Mouse (Mus musculus) forebrain, embryonic 11.5 days (tissue): ENCODE measurements at regions not wholly inside any gene's neighbourhood (a gene's known extent, or its start where the extent isn't known, plus 50 kb on each side); places are given as distances from the start of the nearest gene placed in this dataset.

ENCODE experiments used
- ATAC-seq: fragments of 200-750 bp; cut with Nextera tagmentation; replicated peaks from 2 replicates; pipeline ENCODE4 v1.8.0; 2017; ENCODE audit warnings: moderate TSS enrichment; ENCODE audit not compliant: low FRiP score
- DNase-seq: peaks from one replicate; pipeline ENCODE4 v3.0.0-alpha.2; 2017; ENCODE audit warnings: low spot score
- H3K27ac ChIP-seq: fragments of 300-500 bp; sonication (generic); 2 replicates; pipeline ENCODE4 v1.5.1; 2014; ENCODE audit warnings: low read depth, low read length
- H3K27me3 ChIP-seq: fragments of 300-500 bp; sonication (generic); 2 replicates; pipeline ENCODE4 v1.6.1; 2014; ENCODE audit warnings: mild to moderate bottlenecking, low read length, mixed read lengths; ENCODE audit not compliant: control insufficient read depth, insufficient read depth
- H3K36me3 ChIP-seq: fragments of 300-500 bp; sonication (generic); 2 replicates; pipeline ENCODE4 v1.6.1; 2014; ENCODE audit warnings: mild to moderate bottlenecking, low read length, moderate library complexity, mixed read lengths; ENCODE audit not compliant: control insufficient read depth, insufficient read depth
- H3K4me1 ChIP-seq: fragments of 300-500 bp; sonication (generic); replicated peaks from 2 replicates; pipeline ENCODE4 v1.6.1; 2014; ENCODE audit warnings: low read length, mixed read lengths; ENCODE audit not compliant: control insufficient read depth, insufficient read depth
- H3K4me2 ChIP-seq: fragments of 300-500 bp; sonication (generic); 2 replicates; pipeline ENCODE4 v1.6.1; 2014; ENCODE audit warnings: low read depth, mild to moderate bottlenecking, low read length, moderate library complexity, mixed read lengths; ENCODE audit not compliant: severe bottlenecking
- H3K4me3 ChIP-seq: fragments of 300-500 bp; sonication (generic); 2 replicates; pipeline ENCODE4 v1.5.1; 2014; ENCODE audit warnings: low read depth, low read length
- H3K9ac ChIP-seq: fragments of 300-500 bp; sonication (generic); 2 replicates; pipeline ENCODE4 v1.6.1; 2014; ENCODE audit warnings: low read length
- H3K9me3 ChIP-seq: fragments of 300-500 bp; sonication (generic); 2 replicates; pipeline ENCODE4 v1.6.1; 2016; ENCODE audit warnings: low read length, mixed read lengths; ENCODE audit not compliant: control insufficient read depth
- WGBS: fragments of 180-500 bp; shearing (Covaris S2); extraction: QIAGEN DNeasy Blood & Tissue Kit; methylation state at CpG from one replicate; pipeline ENCODE4 v1.1.7; 2014; 5-methylcytosine and 5-hydroxymethylcytosine counted together

DNA sequence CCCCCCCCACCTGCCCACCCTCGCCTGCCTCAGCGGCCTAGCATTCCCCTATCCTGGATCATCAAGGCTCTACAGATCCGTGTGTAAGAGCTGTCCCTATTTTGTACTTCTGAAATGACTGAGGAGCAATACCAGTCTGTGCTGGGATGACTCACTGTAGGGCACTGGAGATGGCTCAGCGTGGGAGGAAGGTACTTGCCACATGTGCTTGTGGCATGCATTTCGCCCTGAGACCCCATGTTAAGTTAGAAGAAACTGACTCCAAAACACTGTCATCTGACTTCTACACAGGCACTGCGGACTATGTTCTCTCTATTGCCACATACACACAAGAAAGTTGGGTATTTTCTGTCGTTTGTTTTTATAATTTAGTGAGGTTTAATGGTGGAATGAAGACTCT is 574.9 kb downstream of the Adgrl2 start:
- H3K9ac ChIP-seq, result no peak overlapping the region
- ATAC-seq, result no peak
- no peak overlapping the region for H3K4me2 ChIP-seq
- WGBS, result 87% methylated on average over 7 of the region's 7 CpGs
- H3K9me3 ChIP-seq, result no peaks in the 10 kb centered on the region
- no peaks in the 10 kb centered on the region for H3K27me3 ChIP-seq
- no peak overlapping the region for H3K4me3 ChIP-seq
- no peaks in the 10 kb centered on the region for H3K36me3 ChIP-seq
- no peak for DNase-seq
- H3K4me1 ChIP-seq, result 0 out of 2 replicates have a peak, but pooled peaks cover 2% of the 10 kb centered on the region
- no peak overlapping the region for H3K27ac ChIP-seq

DNA sequence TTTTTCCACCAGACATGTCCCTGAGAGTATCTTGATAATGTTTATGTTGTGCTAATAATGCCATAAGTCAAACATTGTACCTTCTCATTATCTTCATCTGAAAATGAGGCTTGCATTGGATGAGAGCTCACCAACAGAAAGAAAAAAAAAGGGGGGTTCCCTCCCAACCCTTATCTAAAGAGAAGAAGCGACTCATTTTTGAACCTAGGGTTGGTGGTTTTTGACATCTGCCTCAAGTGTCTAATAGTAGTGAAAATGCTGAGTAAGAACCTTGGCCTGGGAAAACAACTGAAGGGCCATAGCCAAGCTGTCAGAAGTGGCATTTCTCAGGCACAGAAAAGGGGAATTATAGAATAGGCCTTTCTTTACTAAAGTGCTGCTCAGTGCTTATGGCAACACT is 577.3 kb downstream of the Adgrl2 start:
- 91% methylated on average over 1 of the region's 1 CpGs for WGBS
- Histone ChIP-seq H3K27me3 (no peaks in the 10 kb centered on the region), H3K4me2 (no peak overlapping the region), H3K4me1 (0 out of 2 replicates have a peak, but pooled peaks cover 2% of the 10 kb centered on the region), H3K36me3 (no peaks in the 10 kb centered on the region), H3K27ac (no peak overlapping the region), H3K4me3 (no peak overlapping the region), H3K9me3 (no peaks in the 10 kb centered on the region), H3K9ac (no peak overlapping the region)
- DNase-seq (no peak), ATAC-seq (no peak)

DNA sequence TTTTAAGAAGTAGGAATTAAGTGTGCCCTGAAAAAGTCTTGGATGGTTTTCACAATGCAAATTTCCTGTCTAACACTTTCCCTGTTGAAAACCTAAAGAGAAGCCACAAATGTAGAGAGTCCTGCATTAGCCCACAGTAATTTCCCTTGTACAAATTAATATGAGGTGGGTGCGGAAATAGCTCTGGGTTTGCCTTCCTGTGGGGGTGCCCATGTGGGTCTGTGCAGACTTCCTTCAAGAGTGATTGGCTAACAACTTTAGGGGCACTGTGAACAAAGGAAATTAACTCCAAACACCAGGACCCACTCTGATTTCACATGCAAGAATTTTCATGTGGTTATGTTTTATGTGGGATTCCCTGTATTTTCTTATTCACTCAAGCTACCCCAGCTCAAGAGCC is 578.2 kb downstream of the Adgrl2 start:
- Histone ChIP-seq H3K9ac (no peak overlapping the region), H3K4me3 (no peak overlapping the region), H3K4me2 (no peak overlapping the region), H3K27me3 (no peaks in the 10 kb centered on the region), H3K36me3 (no peaks in the 10 kb centered on the region), H3K4me1 (no peaks in the 10 kb centered on the region), H3K27ac (no peak overlapping the region), H3K9me3 (no peaks in the 10 kb centered on the region)
- ATAC-seq, result no peak
- WGBS, result 83% methylated on average over 1 of the region's 1 CpGs
- no peak for DNase-seq

DNA sequence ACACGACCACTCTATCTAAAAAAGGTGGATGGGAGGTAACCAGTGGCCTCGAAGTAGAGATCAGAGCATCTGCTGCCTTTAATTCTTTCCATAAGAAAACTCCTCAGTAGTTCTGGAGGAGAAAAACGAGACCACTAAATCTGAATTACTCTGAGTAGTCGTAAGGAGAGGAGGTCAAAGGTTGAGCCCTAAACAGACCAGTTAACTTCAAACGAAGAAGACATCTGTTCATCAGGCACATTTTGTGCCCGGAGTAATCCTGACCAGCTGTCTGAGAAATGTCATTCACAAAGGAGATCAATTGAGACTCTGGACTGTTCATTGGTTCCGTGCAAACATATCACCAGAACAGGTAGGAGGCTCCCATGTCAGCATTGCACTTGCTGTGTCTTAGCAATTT is 592.0 kb downstream of the Adgrl2 start:
- WGBS, result 37% methylated on average over 7 of the region's 7 CpGs
- H3K9ac ChIP-seq, result no peak overlapping the region
- ATAC-seq, result no peak
- no peaks in the 10 kb centered on the region for H3K4me1 ChIP-seq
- no peak overlapping the region for H3K27ac ChIP-seq
- H3K36me3 ChIP-seq, result no peaks in the 10 kb centered on the region
- H3K4me2 ChIP-seq, result no peak overlapping the region
- no peak overlapping the region for H3K4me3 ChIP-seq
- H3K27me3 ChIP-seq, result no peaks in the 10 kb centered on the region
- H3K9me3 ChIP-seq, result no peaks in the 10 kb centered on the region
- DNase-seq, result no peak

DNA sequence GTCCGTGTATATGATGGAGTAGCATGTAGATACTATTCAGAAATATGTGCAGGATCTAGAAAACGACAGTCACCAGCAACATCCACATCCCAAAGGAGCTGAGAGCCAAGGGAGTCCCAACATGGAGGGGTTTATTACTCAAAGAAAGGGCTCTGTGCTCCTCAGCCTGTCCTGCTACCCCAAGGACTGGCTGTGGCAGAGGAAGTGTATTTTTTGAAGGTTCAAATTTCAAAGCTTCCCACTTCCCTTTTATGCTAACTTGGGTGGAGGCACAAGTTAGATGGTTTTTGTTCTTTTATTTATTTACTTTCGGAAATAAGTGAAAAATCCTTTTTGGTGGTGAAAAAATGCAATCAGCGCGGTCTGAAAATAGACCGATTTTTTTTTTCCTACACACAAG is 602.8 kb downstream of the Adgrl2 start:
- Histone ChIP-seq H3K27me3 (no peaks in the 10 kb centered on the region), H3K27ac (no peak overlapping the region), H3K9me3 (no peaks in the 10 kb centered on the region; the same call in 1 of the 2 replicates), H3K4me2 (no peak overlapping the region), H3K36me3 (no peaks in the 10 kb centered on the region), H3K4me1 (no peaks in the 10 kb centered on the region), H3K9ac (no peak overlapping the region), H3K4me3 (no peak overlapping the region)
- WGBS, result 86% methylated on average over 6 of the region's 6 CpGs
- DNase-seq (no peak), ATAC-seq (no peak)

DNA sequence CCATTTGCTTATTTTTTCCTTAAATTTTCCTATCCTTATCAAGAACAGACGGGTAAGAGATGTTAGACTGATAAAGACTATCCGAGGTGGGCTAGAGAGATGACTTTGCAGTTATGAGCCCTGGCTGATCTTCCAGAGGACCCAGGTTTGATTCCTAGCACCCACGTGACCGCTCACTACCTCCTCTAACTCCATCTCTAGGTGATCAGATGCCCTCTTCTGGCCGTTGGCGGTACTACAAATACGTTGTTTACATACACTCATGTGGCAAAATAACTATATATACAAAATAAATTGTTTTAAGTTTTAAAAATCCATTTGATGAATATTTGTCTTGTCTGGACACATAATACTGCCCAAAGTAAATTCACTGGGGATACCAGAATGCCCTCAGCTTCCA is 604.6 kb downstream of the Adgrl2 start:
- 92% methylated on average over 7 of the region's 7 CpGs for WGBS
- H3K4me3 ChIP-seq, result no peak overlapping the region
- H3K9ac ChIP-seq, result no peak overlapping the region
- H3K27me3 ChIP-seq, result no peaks in the 10 kb centered on the region
- no peak overlapping the region for H3K4me2 ChIP-seq
- DNase-seq, result no peak
- H3K4me1 ChIP-seq, result no peaks in the 10 kb centered on the region
- no peak for ATAC-seq
- H3K9me3 ChIP-seq, result no peaks in the 10 kb centered on the region; the same call in 1 of the 2 replicates
- H3K36me3 ChIP-seq, result no peaks in the 10 kb centered on the region
- H3K27ac ChIP-seq, result no peak overlapping the region

DNA sequence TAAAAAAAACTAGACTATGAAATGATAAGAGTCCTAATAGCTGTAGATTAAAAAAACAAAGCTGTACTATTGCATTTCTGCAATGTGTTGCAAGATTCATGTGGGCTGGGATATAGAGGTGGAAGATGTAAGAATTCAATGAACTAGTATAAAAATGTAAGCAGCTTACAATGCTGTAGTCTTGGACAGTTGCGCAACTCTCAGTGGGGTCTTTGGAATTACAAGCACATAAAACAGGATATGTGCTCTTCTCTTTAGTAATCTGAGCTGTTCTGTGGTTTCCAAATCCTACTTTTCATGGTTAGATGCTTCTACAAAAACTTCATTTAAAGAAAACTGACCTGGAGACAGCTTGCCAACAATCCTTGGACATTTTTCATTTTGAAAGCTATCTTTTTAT is 609.3 kb downstream of the Adgrl2 start:
- WGBS, result 94% methylated on average over 1 of the region's 1 CpGs
- DNase-seq, result no peak
- no peak for ATAC-seq

DNA sequence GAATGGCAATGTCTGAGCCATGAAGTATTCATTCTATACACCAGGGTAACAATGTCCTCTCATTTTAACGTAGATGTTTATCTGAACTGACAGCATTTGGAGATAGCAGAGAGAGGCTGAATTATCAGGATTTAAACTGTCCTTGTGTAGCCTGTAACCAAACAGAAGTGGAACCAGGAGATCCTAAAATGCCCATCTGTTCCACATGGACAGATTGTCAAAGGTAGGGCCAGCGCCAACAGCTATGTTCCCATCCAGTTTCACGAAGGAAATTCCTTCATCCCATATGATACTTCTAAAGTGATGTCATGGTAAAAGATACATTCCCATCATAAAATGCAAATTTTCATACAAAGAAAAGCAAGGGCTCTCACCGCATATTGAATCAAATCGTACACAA is 627.0 kb downstream of the Adgrl2 start:
- no peaks in the 10 kb centered on the region for H3K27me3 ChIP-seq
- 93% methylated on average over 5 of the region's 5 CpGs for WGBS
- no peaks in the 10 kb centered on the region for H3K4me1 ChIP-seq
- H3K9ac ChIP-seq, result no peak overlapping the region
- H3K36me3 ChIP-seq, result no peaks in the 10 kb centered on the region
- H3K4me3 ChIP-seq, result no peak overlapping the region
- DNase-seq, result no peak
- no peak for ATAC-seq
- no peaks in the 10 kb centered on the region for H3K9me3 ChIP-seq
- H3K27ac ChIP-seq, result no peak overlapping the region
- H3K4me2 ChIP-seq, result no peak overlapping the region

More for the DNA sequence above, 609.3 kb downstream of the Adgrl2 start:
- Histone ChIP-seq H3K27ac (no peak overlapping the region), H3K36me3 (no peaks in the 10 kb centered on the region), H3K4me3 (no peak overlapping the region), H3K27me3 (no peaks in the 10 kb centered on the region), H3K4me2 (no peak overlapping the region), H3K9me3 (no peaks in the 10 kb centered on the region; the same call in 1 of the 2 replicates), H3K9ac (no peak overlapping the region), H3K4me1 (no peaks in the 10 kb centered on the region)

DNA sequence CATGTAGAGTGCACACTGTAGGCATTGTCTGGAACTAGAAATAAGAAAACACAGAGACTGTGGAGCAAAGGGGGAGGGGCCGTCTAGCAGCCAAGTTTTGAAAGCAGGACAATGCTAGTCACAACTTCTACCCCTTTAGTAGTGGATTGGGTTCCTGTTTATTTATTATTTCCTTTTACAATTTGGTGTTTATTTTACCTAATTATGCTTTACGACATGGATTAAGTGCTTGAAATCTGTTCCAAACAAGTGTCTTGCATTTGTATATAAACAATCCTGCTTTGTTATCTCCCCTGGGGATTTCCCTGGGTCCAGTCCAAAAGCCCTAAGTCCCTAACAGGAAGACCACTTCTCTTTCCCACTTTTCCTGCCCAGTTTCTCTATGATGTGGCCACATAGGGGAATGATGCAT is 627.9 kb downstream of the Adgrl2 start:
- H3K4me1 ChIP-seq, result no peaks in the 10 kb centered on the region
- no peaks in the 10 kb centered on the region for H3K27me3 ChIP-seq
- no peak overlapping the region for H3K9ac ChIP-seq
- no peaks in the 10 kb centered on the region for H3K36me3 ChIP-seq
- no peak overlapping the region for H3K27ac ChIP-seq
- H3K4me3 ChIP-seq, result no peak overlapping the region
- 47% methylated on average over 2 of the region's 2 CpGs for WGBS
- no peak for ATAC-seq
- no peak for DNase-seq
- H3K4me2 ChIP-seq, result no peak overlapping the region
- no peaks in the 10 kb centered on the region for H3K9me3 ChIP-seq
